Mouse (Mus musculus): ENCODE results near the gene Ring1. TPM values are rescaled to one million over a fixed set of nuclear protein-coding genes. Genes with fewer than 3 reads are reported as not detected.

Gene Ring1
- polyA plus RNA-seq, 1 experiment = 38.4 TPM

- no peak overlapping the region for H3K4me3 ChIP-seq (ENCODE audit: control insufficient read depth, insufficient read depth, low read length)
- no peak overlapping the region for H3K27ac ChIP-seq (ENCODE audit: control insufficient read depth, insufficient read depth, low read length)
- H3K4me1 ChIP-seq (replicated peaks; ENCODE audit: control insufficient read depth, insufficient read depth, low read length) = peaks cover 10% of the 10 kb centered on the region
- no peak for DNase-seq
- peaks cover 19% of the 10 kb centered on the region for H3K36me3 ChIP-seq (ENCODE audit: control insufficient read depth, insufficient read depth, low read length)
- WGBS = 41% methylated on average over 17 of the region's 17 CpGs
- TF ChIP-seq CTCF (IDR thresholded peaks at IDR 0.05; ENCODE audit: borderline replicate concordance, control insufficient read depth, extremely low read depth, insufficient read depth, low read length, poor library complexity) (no peak), POLR2A (IDR thresholded peaks at IDR 0.05; ENCODE audit: control insufficient read depth, extremely low read depth, insufficient read depth, low read length, poor library complexity) (no peak)
- H3K27me3 ChIP-seq (ENCODE audit: control insufficient read depth, insufficient read depth, low read length) = no peaks in the 10 kb centered on the region
Measured at GRCm38 (mm10) chr17:34039562-34040450, 15.3 kb upstream of the Ring1 start.

- TF ChIP-seq CTCF (IDR thresholded peaks at IDR 0.05; ENCODE audit: borderline replicate concordance, control insufficient read depth, extremely low read depth, insufficient read depth, low read length, poor library complexity) (no peak), POLR2A (IDR thresholded peaks at IDR 0.05; ENCODE audit: control insufficient read depth, extremely low read depth, insufficient read depth, low read length, poor library complexity) (no peak)
- Histone ChIP-seq H3K4me1 (replicated peaks; ENCODE audit: control insufficient read depth, insufficient read depth, low read length) (peaks cover 10% of the 10 kb centered on the region), H3K27ac (ENCODE audit: control insufficient read depth, insufficient read depth, low read length) (no peak within 1 kb of the TSS), H3K36me3 (ENCODE audit: control insufficient read depth, insufficient read depth, low read length) (peaks cover 19% of the 10 kb centered on the region), H3K4me3 (ENCODE audit: control insufficient read depth, insufficient read depth, low read length) (no peak within 1 kb of the TSS), H3K27me3 (ENCODE audit: control insufficient read depth, insufficient read depth, low read length) (no peaks in the 10 kb centered on the region)
- 30% methylated on average over 27 of the region's 28 CpGs for WGBS
- no peak for DNase-seq
Measured at GRCm38 (mm10) chr17:34038878-34039561, 14.5 kb upstream of the Ring1 start, which contains the start of gene Col11a2. Col11a2 (plus strand) TSS chr17:34039437.

- H3K4me1 ChIP-seq (replicated peaks; ENCODE audit: control insufficient read depth, insufficient read depth, low read length) = peaks cover 12% of the 10 kb centered on the region
- WGBS = 68% methylated on average over 21 of the region's 21 CpGs
- no peak for TF ChIP-seq CTCF (IDR thresholded peaks at IDR 0.05; ENCODE audit: borderline replicate concordance, control insufficient read depth, extremely low read depth, insufficient read depth, low read length, poor library complexity)
- no peak for TF ChIP-seq POLR2A (IDR thresholded peaks at IDR 0.05; ENCODE audit: control insufficient read depth, extremely low read depth, insufficient read depth, low read length, poor library complexity)
- no peak for DNase-seq
- H3K27ac ChIP-seq (ENCODE audit: control insufficient read depth, insufficient read depth, low read length) = no peak overlapping the region
- H3K4me3 ChIP-seq (ENCODE audit: control insufficient read depth, insufficient read depth, low read length) = no peak overlapping the region
- peaks cover 19% of the 10 kb centered on the region for H3K36me3 ChIP-seq (ENCODE audit: control insufficient read depth, insufficient read depth, low read length)
- no peaks in the 10 kb centered on the region for H3K27me3 ChIP-seq (ENCODE audit: control insufficient read depth, insufficient read depth, low read length)
Measured at GRCm38 (mm10) chr17:34038440-34038839, 14.0 kb upstream of the Ring1 start.

- H3K36me3 ChIP-seq (ENCODE audit: control insufficient read depth, insufficient read depth, low read length) = peaks cover 19% of the 10 kb centered on the region
- H3K27ac ChIP-seq (ENCODE audit: control insufficient read depth, insufficient read depth, low read length) = no peak overlapping the region
- peaks cover 24% of the 10 kb centered on the region for H3K4me1 ChIP-seq (replicated peaks; ENCODE audit: control insufficient read depth, insufficient read depth, low read length)
- no peaks in the 10 kb centered on the region for H3K27me3 ChIP-seq (ENCODE audit: control insufficient read depth, insufficient read depth, low read length)
- TF ChIP-seq POLR2A (IDR thresholded peaks at IDR 0.05; ENCODE audit: control insufficient read depth, extremely low read depth, insufficient read depth, low read length, poor library complexity) (no peak), CTCF (IDR thresholded peaks at IDR 0.05; ENCODE audit: borderline replicate concordance, control insufficient read depth, extremely low read depth, insufficient read depth, low read length, poor library complexity) (no peak)
- no peak for DNase-seq
- H3K4me3 ChIP-seq (ENCODE audit: control insufficient read depth, insufficient read depth, low read length) = no peak overlapping the region
- WGBS = 97% methylated on average over 7 of the region's 7 CpGs
Measured at GRCm38 (mm10) chr17:34037241-34037640, 12.8 kb upstream of the Ring1 start.

GRCm38 (mm10) chr17:34036647-34037046, 12.2 kb upstream of the Ring1 start:
- Histone ChIP-seq H3K36me3 (ENCODE audit: control insufficient read depth, insufficient read depth, low read length) (peaks cover 19% of the 10 kb centered on the region), H3K4me1 (replicated peaks; ENCODE audit: control insufficient read depth, insufficient read depth, low read length) (peaks cover 24% of the 10 kb centered on the region), H3K27ac (ENCODE audit: control insufficient read depth, insufficient read depth, low read length) (no peak overlapping the region), H3K4me3 (ENCODE audit: control insufficient read depth, insufficient read depth, low read length) (no peak overlapping the region), H3K27me3 (ENCODE audit: control insufficient read depth, insufficient read depth, low read length) (no peaks in the 10 kb centered on the region)
- WGBS = 94% methylated on average over 10 of the region's 10 CpGs
- DNase-seq = no peak
- TF ChIP-seq CTCF (IDR thresholded peaks at IDR 0.05; ENCODE audit: borderline replicate concordance, control insufficient read depth, extremely low read depth, insufficient read depth, low read length, poor library complexity) = no peak
- no peak for TF ChIP-seq POLR2A (IDR thresholded peaks at IDR 0.05; ENCODE audit: control insufficient read depth, extremely low read depth, insufficient read depth, low read length, poor library complexity)

- no peak for DNase-seq
- WGBS = 95% methylated on average over 9 of the region's 9 CpGs
- Histone ChIP-seq H3K4me1 (replicated peaks; ENCODE audit: control insufficient read depth, insufficient read depth, low read length) (peaks cover 19% of the 10 kb centered on the region), H3K27ac (ENCODE audit: control insufficient read depth, insufficient read depth, low read length) (no peak overlapping the region), H3K36me3 (ENCODE audit: control insufficient read depth, insufficient read depth, low read length) (peaks cover 19% of the 10 kb centered on the region), H3K4me3 (ENCODE audit: control insufficient read depth, insufficient read depth, low read length) (no peak overlapping the region), H3K27me3 (ENCODE audit: control insufficient read depth, insufficient read depth, low read length) (no peaks in the 10 kb centered on the region)
- TF ChIP-seq CTCF (IDR thresholded peaks at IDR 0.05; ENCODE audit: borderline replicate concordance, control insufficient read depth, extremely low read depth, insufficient read depth, low read length, poor library complexity) = no peak
- TF ChIP-seq POLR2A (IDR thresholded peaks at IDR 0.05; ENCODE audit: control insufficient read depth, extremely low read depth, insufficient read depth, low read length, poor library complexity) = no peak
Measured at GRCm38 (mm10) chr17:34035517-34035916, 11.0 kb upstream of the Ring1 start.

Data from thymus, adult 2 months (tissue).